Mouse (Mus musculus) erythroblast, embryonic 14.5 days (primary cell): ENCODE measurements around the gene Treml1. TPM values are rescaled to one million over a fixed set of nuclear protein-coding genes. Genes with fewer than 3 reads are reported as not detected.

Source experiments
- H3K27me3 ChIP-seq: 2 replicates; pipeline ENCODE4 v1.6.1; 2012; ENCODE audit warnings: inconsistent platforms; ENCODE audit not compliant: control insufficient read depth
- H3K36me3 ChIP-seq: 2 replicates; pipeline ENCODE4 v1.6.1; 2012; ENCODE audit warnings: mild to moderate bottlenecking, inconsistent platforms; ENCODE audit not compliant: control insufficient read depth
- H3K4me1 ChIP-seq: 2 replicates; pipeline ENCODE4 v1.6.1; 2012; ENCODE audit warnings: inconsistent platforms; ENCODE audit not compliant: control insufficient read depth
- H3K4me3 ChIP-seq: replicated peaks from 2 replicates; pipeline ENCODE3; 2012; ENCODE audit warnings: moderate library complexity, mild to moderate bottlenecking, inconsistent platforms
- H3K9me3 ChIP-seq: 2 replicates; pipeline ENCODE4 v1.6.1; 2012; ENCODE audit warnings: low read length, inconsistent platforms, mixed read lengths; ENCODE audit not compliant: control insufficient read depth
- GATA1 ChIP-seq: IDR thresholded peaks from 2 replicates; pipeline ENCODE4 v1.6.1; 2012; ENCODE audit warnings: low read length, inconsistent platforms, mixed read lengths
- TAL1 ChIP-seq: IDR thresholded peaks from 3 replicates; pipeline ENCODE4 v1.6.1; 2012; ENCODE audit warnings: low read length, inconsistent platforms, mixed read lengths
- polyA plus RNA-seq: library from polyadenylated mRNA; stranded (reverse); fragments of >175 nt; gene quantifications from 2 replicates; pipeline ENCODE4 v1.2.3, GENCODE M21; 2012

The Treml1 gene
- polyA plus RNA-seq, 1 experiment, result 0.09 TPM

DNA sequence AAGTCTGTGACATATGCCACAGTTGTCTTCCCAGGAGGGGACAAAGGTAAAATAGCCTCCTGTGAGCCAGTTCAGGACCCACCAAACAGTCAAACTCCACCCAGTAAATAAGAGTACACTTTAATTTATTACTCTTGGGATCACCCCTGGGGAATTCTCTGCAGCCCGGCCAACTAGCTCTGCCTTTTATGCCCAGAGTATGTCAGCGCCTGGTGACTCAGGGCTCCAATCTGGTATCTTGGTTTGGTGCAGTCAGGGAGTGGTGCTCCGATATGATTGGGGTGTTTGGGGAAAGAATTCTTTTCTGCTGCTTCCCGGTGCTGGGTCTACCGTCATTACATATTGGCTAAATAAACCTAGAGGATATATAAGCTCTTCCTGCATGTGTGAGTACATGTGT is 7.1 kb downstream of the Treml1 start:
- H3K4me1 ChIP-seq, result peaks cover 22% of the 10 kb centered on the region
- no peak overlapping the region for H3K4me3 ChIP-seq
- no peaks in the 10 kb centered on the region for H3K9me3 ChIP-seq
- TF ChIP-seq TAL1, result no peak
- no peak for TF ChIP-seq GATA1
- no peaks in the 10 kb centered on the region for H3K27me3 ChIP-seq
- H3K36me3 ChIP-seq, result no peaks in the 10 kb centered on the region

DNA sequence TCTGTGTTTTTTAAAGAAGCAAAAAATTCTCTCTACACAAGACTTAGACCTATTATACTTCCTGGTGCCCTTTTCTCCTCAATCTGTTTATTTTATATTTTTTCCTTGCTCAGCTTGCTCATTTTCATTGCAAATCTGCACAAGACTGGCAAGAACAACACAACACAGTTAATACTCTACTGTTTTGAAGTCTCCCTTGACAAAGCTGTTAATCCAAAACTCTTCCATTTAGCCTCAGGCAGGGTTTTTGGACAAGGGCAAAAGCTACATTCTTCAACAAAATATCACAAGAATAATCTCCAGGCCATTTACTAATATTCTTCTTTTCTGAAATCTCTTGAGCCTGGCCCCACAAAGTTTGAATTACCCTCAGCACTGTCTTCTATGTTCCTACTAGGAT is 11.9 kb downstream of the Treml1 start:
- Histone ChIP-seq H3K36me3 (no peaks in the 10 kb centered on the region), H3K27me3 (no peaks in the 10 kb centered on the region), H3K4me1 (peaks cover 3% of the 10 kb centered on the region), H3K9me3 (no peaks in the 10 kb centered on the region), H3K4me3 (no peak overlapping the region)
- TF ChIP-seq TAL1 (no peak), GATA1 (no peak)

DNA sequence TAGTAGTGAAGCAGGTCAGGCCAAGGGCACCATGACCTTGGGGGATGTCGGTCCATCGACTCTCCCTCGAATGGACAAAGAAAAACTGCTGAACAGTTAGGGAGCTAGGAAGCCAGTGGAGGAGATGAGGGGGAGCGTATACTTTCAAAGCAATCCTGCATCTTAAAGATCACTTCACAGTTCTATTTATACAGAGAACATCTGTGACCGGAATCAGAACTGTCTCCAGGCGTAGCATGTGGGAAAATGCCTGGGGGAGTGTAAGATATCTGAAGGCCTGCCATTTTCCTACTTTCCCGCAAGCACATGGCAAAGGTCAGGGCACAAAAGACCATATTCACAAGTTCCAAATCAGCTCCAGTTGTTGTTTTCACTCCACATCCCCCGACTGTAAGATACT is 13.3 kb downstream of the Treml1 start:
- Histone ChIP-seq H3K4me3 (no peak overlapping the region), H3K27me3 (no peaks in the 10 kb centered on the region), H3K4me1 (peaks cover 3% of the 10 kb centered on the region), H3K9me3 (no peaks in the 10 kb centered on the region), H3K36me3 (no peaks in the 10 kb centered on the region)
- TF ChIP-seq GATA1 (no peak), TAL1 (no peak)

DNA sequence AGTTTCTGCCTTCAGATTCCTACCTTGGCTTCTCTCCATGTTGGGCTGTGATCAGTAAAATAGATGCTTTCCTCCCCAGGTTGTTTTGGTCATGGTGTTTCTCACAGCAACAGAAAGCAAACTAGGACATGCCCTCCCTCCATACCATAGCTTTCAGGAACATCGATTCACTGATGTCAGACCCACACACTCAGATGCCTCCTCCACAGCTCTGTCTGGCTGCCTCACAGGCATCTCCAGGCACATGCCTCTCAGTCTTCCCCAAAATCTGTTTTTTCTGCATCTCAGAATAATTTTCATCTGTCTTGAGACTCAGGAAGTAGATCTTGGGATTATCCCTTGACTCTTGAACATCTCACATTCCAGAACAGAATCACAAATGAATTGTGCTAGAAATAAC is 16.4 kb downstream of the Treml1 start:
- Histone ChIP-seq H3K36me3 (no peaks in the 10 kb centered on the region), H3K9me3 (no peaks in the 10 kb centered on the region), H3K27me3 (no peaks in the 10 kb centered on the region), H3K4me1 (no peaks in the 10 kb centered on the region), H3K4me3 (no peak overlapping the region)
- TF ChIP-seq GATA1 (no peak), TAL1 (no peak)

DNA sequence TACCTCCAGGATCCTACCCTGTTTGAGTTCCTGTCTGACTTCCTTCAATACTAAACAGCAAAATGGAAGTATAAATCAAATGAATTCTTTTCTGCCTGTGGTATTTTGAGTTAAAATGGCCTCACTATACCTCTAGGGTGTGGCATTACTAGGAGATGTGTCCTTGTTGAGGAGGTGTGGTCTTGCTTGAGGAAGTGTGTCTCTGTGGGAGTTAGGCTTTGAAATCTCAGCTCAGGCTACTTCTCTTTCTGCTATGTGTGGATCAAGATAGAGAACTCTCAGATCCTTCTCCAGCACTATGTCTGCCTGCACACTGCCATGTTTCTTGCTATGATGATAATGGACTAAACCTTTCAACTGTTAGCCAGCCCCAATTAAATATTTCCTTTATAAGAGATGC is 19.3 kb downstream of the Treml1 start:
- no peak overlapping the region for H3K4me3 ChIP-seq
- H3K27me3 ChIP-seq, result no peaks in the 10 kb centered on the region
- H3K9me3 ChIP-seq, result no peaks in the 10 kb centered on the region
- H3K36me3 ChIP-seq, result no peaks in the 10 kb centered on the region
- no peaks in the 10 kb centered on the region for H3K4me1 ChIP-seq
- TF ChIP-seq TAL1 (no peak), GATA1 (no peak)

DNA sequence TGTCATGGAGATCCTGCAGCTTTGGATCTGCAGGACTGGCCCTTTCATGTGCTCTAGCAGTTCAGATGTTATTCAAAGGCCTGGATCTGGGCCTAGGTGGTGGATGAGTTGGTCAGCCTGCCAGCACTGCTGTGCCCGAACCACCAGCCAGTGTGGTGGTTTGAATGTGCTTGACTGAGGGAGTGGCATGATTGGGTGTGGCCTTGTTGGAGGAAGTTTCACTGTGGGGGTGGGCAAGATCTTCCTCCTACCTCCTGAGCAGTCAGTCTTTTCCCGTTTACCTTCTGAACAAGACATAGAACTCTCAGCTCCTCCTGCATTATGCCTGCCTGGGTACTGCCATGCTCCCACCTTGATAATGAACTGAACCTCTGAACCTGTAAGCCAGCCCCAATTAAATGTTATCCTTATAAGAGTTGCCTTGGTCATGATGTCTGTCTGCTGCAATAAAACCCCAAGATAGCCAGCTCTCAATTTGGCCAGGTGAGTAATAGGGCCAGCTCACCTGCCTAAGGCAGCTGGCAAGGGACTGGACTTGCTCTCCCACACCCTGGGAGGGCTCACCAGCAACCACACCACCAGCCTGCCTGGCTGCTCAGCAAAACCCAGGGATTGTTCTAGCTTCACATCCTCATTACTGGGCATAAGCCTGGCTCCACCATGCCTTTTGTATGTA is 26.2 kb downstream of the Treml1 start:
- H3K9me3 ChIP-seq, result no peaks in the 10 kb centered on the region
- no peaks in the 10 kb centered on the region for H3K27me3 ChIP-seq
- H3K4me3 ChIP-seq, result no peak overlapping the region
- peaks cover 5% of the 10 kb centered on the region; the same call in 1 of the 2 replicates for H3K4me1 ChIP-seq
- H3K36me3 ChIP-seq, result peaks cover 53% of the 10 kb centered on the region
- TF ChIP-seq GATA1 (no peak), TAL1 (no peak)

DNA sequence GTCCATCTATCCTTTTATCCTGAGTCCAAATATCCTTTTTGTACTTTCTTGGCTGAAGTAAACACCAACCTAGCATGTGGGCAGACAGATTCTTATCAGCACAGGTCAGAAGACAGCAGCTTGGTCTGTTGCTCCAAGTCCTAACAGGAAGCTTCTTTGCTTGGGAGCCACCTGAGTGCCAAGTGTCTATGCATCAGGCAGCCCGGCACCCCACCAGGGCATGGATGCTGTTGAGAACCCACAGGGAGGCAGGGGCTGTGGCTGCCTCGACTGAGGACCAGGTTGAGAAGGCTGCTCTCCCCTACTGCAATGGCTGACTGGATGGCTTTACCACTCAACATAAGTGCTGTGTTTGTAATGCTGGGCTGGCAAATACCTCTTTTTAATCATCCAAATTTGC is 28.9 kb downstream of the Treml1 start:
- Histone ChIP-seq H3K4me3 (no peak overlapping the region), H3K36me3 (peaks cover 81% of the 10 kb centered on the region), H3K9me3 (no peaks in the 10 kb centered on the region), H3K27me3 (no peaks in the 10 kb centered on the region), H3K4me1 (peaks cover 5% of the 10 kb centered on the region; the same call in 1 of the 2 replicates)
- TF ChIP-seq TAL1 (no peak), GATA1 (no peak)

DNA sequence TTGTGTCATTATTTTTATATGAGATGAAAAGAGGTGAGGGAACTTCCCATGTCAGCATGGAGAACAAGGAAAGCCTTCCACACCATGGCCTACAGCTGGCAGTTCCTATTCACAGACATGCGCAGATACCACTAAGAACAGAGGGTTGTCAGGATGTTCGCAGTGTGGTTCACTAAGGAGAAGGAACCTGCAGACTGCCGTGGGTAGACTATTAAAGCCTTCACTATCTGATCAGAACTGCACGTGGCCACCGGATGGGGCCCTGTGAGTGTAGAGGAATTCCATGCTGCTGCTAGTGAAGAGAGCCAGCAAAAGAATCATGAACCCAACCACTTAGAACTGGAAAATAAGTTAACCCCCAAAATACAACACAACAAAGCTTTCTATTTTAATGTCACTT is 29.7 kb downstream of the Treml1 start:
- Histone ChIP-seq H3K36me3 (peaks cover 88% of the 10 kb centered on the region), H3K9me3 (no peaks in the 10 kb centered on the region), H3K4me1 (peaks cover 7% of the 10 kb centered on the region), H3K27me3 (no peaks in the 10 kb centered on the region), H3K4me3 (no peak overlapping the region)
- no peak for TF ChIP-seq TAL1
- no peak for TF ChIP-seq GATA1

DNA sequence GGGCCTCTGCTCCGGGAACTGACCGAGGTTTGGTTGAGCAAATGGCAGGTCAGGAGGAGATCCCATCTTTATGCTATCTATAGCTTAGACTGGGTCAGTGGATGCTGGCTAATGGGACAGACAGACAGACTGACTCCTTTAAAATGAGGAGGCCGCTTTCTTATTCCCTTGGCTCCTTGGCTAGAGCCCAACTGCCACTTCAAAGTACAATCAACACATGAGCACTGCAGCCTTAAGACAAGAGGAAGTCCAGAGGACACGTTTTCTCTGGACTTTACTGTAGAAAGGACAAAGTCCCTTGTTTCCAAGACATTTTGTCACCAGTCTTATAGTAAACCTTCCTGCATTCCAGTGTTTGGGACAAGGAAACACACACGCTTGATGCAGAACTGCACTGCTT is 31.7 kb downstream of the Treml1 start:
- Histone ChIP-seq H3K36me3 (peaks cover 100% of the 10 kb centered on the region), H3K4me1 (peaks cover 5% of the 10 kb centered on the region), H3K27me3 (no peaks in the 10 kb centered on the region), H3K4me3 (no peak overlapping the region), H3K9me3 (no peaks in the 10 kb centered on the region)
- TF ChIP-seq GATA1 (no peak), TAL1 (no peak)

DNA sequence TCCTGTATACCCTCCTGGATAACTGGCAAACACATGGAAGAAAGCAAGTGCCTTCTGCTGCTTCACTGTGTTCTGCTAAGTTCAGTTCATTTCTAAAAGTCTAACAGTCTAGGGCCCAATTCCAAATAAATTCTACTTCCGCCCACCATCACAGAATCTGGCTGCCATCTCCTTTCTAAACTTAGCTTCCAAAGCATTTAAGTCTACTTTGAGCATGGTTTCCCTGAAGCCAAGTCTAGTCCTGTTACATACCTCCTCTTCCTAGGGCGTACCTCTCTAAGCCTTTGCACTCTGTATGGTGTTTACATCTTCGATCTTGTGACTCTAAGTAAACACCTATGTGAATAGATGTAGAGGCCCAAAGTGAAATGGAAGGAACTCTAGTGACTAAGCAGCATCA is 32.9 kb downstream of the Treml1 start:
- peaks cover 5% of the 10 kb centered on the region for H3K4me1 ChIP-seq
- no peaks in the 10 kb centered on the region for H3K9me3 ChIP-seq
- H3K27me3 ChIP-seq, result no peaks in the 10 kb centered on the region
- no peak overlapping the region for H3K4me3 ChIP-seq
- TF ChIP-seq TAL1 (no peak), GATA1 (no peak)
- peaks cover 100% of the 10 kb centered on the region for H3K36me3 ChIP-seq
